In genomic region chr2:168441494-168441893, GRCm38 (mm10) we compare ENCODE assay signal across 16 mouse cellular contexts.
A peak's percentile ranks its signal among the peaks of the same experiment; 100 is the strongest.
DNase-seq lines count a peak whose midpoint lies in the region; ATAC-seq and TF ChIP-seq lines count a peak whose summit lies in the region.
"Had no signal": no experiment of that assay in that cellular context is flagged by ENCODE, and none has a peak within 500 bp of the region (broad histone marks: within the 10 kb centered on the region; RNA-seq: fewer than 3 reads in every experiment).

No protein-coding gene starts in this region.

- no peak overlapping the region for H3K4me2 ChIP-seq in forebrain, embryonic 13.5 days
- H3K4me2 ChIP-seq in liver, embryonic 14.5 days (ENCODE audit: low read depth): no peak overlapping the region
- H3K4me2 ChIP-seq in liver, embryonic 11.5 days: no peak overlapping the region
- H3K4me2 ChIP-seq: embryonic facial prominence, embryonic 12.5 days; heart, embryonic 15.5 days; liver, embryonic 13.5 days; neural tube, embryonic 13.5 days had no signal

- no peak overlapping the region for H3K9ac ChIP-seq in forebrain, embryonic 13.5 days
- H3K9ac ChIP-seq in liver, embryonic 14.5 days (replicated peaks): no peak overlapping the region
- no peak overlapping the region for H3K9ac ChIP-seq in liver, embryonic 11.5 days (ENCODE audit: low read depth, low read length)
- H3K9ac ChIP-seq in ES-Bruce4 (ENCODE audit: low read depth, poor library complexity, severe bottlenecking): no peak overlapping the region
- H3K9ac ChIP-seq: embryonic facial prominence, embryonic 12.5 days; heart, embryonic 15.5 days; liver, embryonic 13.5 days; neural tube, embryonic 13.5 days had no signal

- ATAC-seq in forebrain, embryonic 13.5 days: 0 out of 2 replicates have a peak, but pooled peaks have one; percentile 7
- ATAC-seq in liver, embryonic 14.5 days (ENCODE audit: insufficient read depth): no peak
- ATAC-seq in liver, embryonic 11.5 days (replicated peaks; ENCODE audit: low FRiP score): no peak
- ATAC-seq: Patski had no signal

- 92% methylated on average over 12 of the region's 12 CpGs for WGBS in forebrain, embryonic 13.5 days
- WGBS in forebrain, embryonic 10.5 days: 89% methylated on average over 12 of the region's 12 CpGs
- 79% methylated on average over 12 of the region's 12 CpGs for WGBS in liver, embryonic 14.5 days (ENCODE audit: insufficient replicate concordance)
- WGBS in liver, embryonic 11.5 days: 84% methylated on average over 12 of the region's 12 CpGs

- peaks cover 13% of the 10 kb centered on the region for H3K4me1 ChIP-seq in forebrain, embryonic 13.5 days
- peaks cover 28% of the 10 kb centered on the region for H3K4me1 ChIP-seq in forebrain, embryonic 10.5 days
- no peaks in the 10 kb centered on the region for H3K4me1 ChIP-seq in liver, embryonic 14.5 days (replicated peaks; ENCODE audit: control insufficient read depth in 2 of 2, insufficient read depth in 2 of 2, low read length in 1 of 2)
- no peaks in the 10 kb centered on the region for H3K4me1 ChIP-seq in liver, embryonic 11.5 days (replicated peaks; ENCODE audit: control insufficient read depth, insufficient read depth, low read length)
- H3K4me1 ChIP-seq in ES-Bruce4 (ENCODE audit: control insufficient read depth, insufficient read depth, low read length): peaks cover 3% of the 10 kb centered on the region
- peaks cover 4% of the 10 kb centered on the region for H3K4me1 ChIP-seq in cortical plate, adult 2 months (ENCODE audit: control insufficient read depth, insufficient read depth, low read length)
- H3K4me1 ChIP-seq: heart, embryonic 15.5 days; liver, embryonic 13.5 days had no signal

- peak overlapping the region; percentile 62 for H3K27ac ChIP-seq in forebrain, embryonic 13.5 days
- H3K27ac ChIP-seq in forebrain, embryonic 10.5 days: no peak overlapping the region
- H3K27ac ChIP-seq in liver, embryonic 14.5 days: no peak overlapping the region
- H3K27ac ChIP-seq in liver, embryonic 11.5 days (ENCODE audit: low read depth, low read length): no peak overlapping the region
- H3K27ac ChIP-seq in ES-Bruce4 (ENCODE audit: insufficient read depth, low read length): no peak overlapping the region
- H3K27ac ChIP-seq in cortical plate, adult 2 months (ENCODE audit: insufficient read depth, low read length): no peak overlapping the region
- H3K27ac ChIP-seq: embryonic facial prominence, embryonic 12.5 days; heart, adult 2 months; heart, embryonic 15.5 days; limb, embryonic 10.5 days; liver, embryonic 13.5 days; neural tube, embryonic 13.5 days had no signal

- no peaks in the 10 kb centered on the region for H3K36me3 ChIP-seq in forebrain, embryonic 13.5 days (ENCODE audit: poor library complexity, severe bottlenecking)
- no peaks in the 10 kb centered on the region for H3K36me3 ChIP-seq in forebrain, embryonic 10.5 days (replicated peaks)
- no peaks in the 10 kb centered on the region for H3K36me3 ChIP-seq in liver, embryonic 14.5 days (replicated peaks; ENCODE audit: control insufficient read depth, insufficient read depth, low read depth)
- H3K36me3 ChIP-seq in liver, embryonic 11.5 days (ENCODE audit: control insufficient read depth, insufficient read depth, low read length): no peaks in the 10 kb centered on the region
- no peaks in the 10 kb centered on the region for H3K36me3 ChIP-seq in ES-Bruce4 (ENCODE audit: control insufficient read depth, insufficient read depth, low read length, poor library complexity, severe bottlenecking)
- H3K36me3 ChIP-seq: embryonic facial prominence, embryonic 12.5 days; heart, embryonic 15.5 days; hindbrain, embryonic 10.5 days; limb, embryonic 10.5 days; liver, embryonic 13.5 days; neural tube, embryonic 13.5 days had no signal

- H3K9me3 ChIP-seq in forebrain, embryonic 13.5 days (replicated peaks): no peaks in the 10 kb centered on the region
- peaks cover 14% of the 10 kb centered on the region; the same call in 1 of the 2 replicates for H3K9me3 ChIP-seq in forebrain, embryonic 10.5 days
- no peaks in the 10 kb centered on the region; the same call in none of the 2 replicates for H3K9me3 ChIP-seq in liver, embryonic 14.5 days (ENCODE audit: control insufficient read depth, low read length)
- no peaks in the 10 kb centered on the region for H3K9me3 ChIP-seq in liver, embryonic 11.5 days (ENCODE audit: control insufficient read depth, low read length)
- no peaks in the 10 kb centered on the region for H3K9me3 ChIP-seq in ES-Bruce4 (replicated peaks; ENCODE audit: control insufficient read depth, insufficient read depth, low read length, poor library complexity, severe bottlenecking)
- H3K9me3 ChIP-seq: embryonic facial prominence, embryonic 12.5 days; heart, embryonic 15.5 days; limb, embryonic 10.5 days had no signal

- H3K27me3 ChIP-seq in forebrain, embryonic 13.5 days: no peaks in the 10 kb centered on the region
- peaks cover 12% of the 10 kb centered on the region for H3K27me3 ChIP-seq in forebrain, embryonic 10.5 days (ENCODE audit: poor library complexity, severe bottlenecking)
- H3K27me3 ChIP-seq in liver, embryonic 14.5 days (ENCODE audit: control insufficient read depth, insufficient read depth, low read length): no peaks in the 10 kb centered on the region
- peaks cover 7% of the 10 kb centered on the region; the same call in 1 of the 2 replicates for H3K27me3 ChIP-seq in liver, embryonic 11.5 days (replicated peaks; ENCODE audit: control insufficient read depth, insufficient read depth, low read length)
- H3K27me3 ChIP-seq in ES-Bruce4 (ENCODE audit: control insufficient read depth, insufficient read depth, low read length, poor library complexity, severe bottlenecking): no peaks in the 10 kb centered on the region

- no peak overlapping the region for H3K4me3 ChIP-seq in forebrain, embryonic 13.5 days
- H3K4me3 ChIP-seq in forebrain, embryonic 10.5 days: no peak overlapping the region
- no peak overlapping the region for H3K4me3 ChIP-seq in liver, embryonic 14.5 days (ENCODE audit: insufficient read depth in 1 of 2, low read depth in 2 of 2, low read length in 2 of 2)
- H3K4me3 ChIP-seq in liver, embryonic 11.5 days (ENCODE audit: low read depth, low read length): no peak overlapping the region
- no peak overlapping the region for H3K4me3 ChIP-seq in ES-Bruce4 (ENCODE audit: low read depth, low read length)
- H3K4me3 ChIP-seq in cortical plate, adult 2 months (ENCODE audit: insufficient read depth, low read length): no peak overlapping the region
- H3K4me3 ChIP-seq: embryonic facial prominence, embryonic 12.5 days; heart, adult 2 months; heart, embryonic 15.5 days; hindbrain, embryonic 10.5 days; limb, embryonic 10.5 days; liver, embryonic 13.5 days; neural tube, embryonic 13.5 days had no signal

- TF ChIP-seq EP300 in liver, embryonic 14.5 days (IDR thresholded peaks at IDR 0.05; ENCODE audit: low read depth): no peak
- TF ChIP-seq EP300 in ES-Bruce4 (IDR thresholded peaks at IDR 0.05; ENCODE audit: insufficient read depth, low read depth, low read length): no peak

- no peak for DNase-seq in forebrain, embryonic 10.5 days (ENCODE audit: extremely low spot score, low spot score)
- no peak for DNase-seq in liver, embryonic 14.5 days (ENCODE audit: low read depth in 3 of 3, low spot score in 3 of 3)
- no peak for DNase-seq in liver, embryonic 11.5 days (ENCODE audit: low spot score)
- no peak for DNase-seq in adrenal gland, adult 2 months
- DNase-seq: heart, adult 2 months; liver, embryonic 13.5 days; thymus, postnatal 4 days had no signal

- TF ChIP-seq POLR2A in ES-Bruce4 (IDR thresholded peaks at IDR 0.05; ENCODE audit: insufficient read depth, low read length): no peak
- TF ChIP-seq POLR2A in cortical plate, adult 2 months (IDR thresholded peaks at IDR 0.05; ENCODE audit: extremely low read depth, insufficient read depth, low read length): no peak

- TF ChIP-seq CTCF in liver, embryonic 14.5 days (IDR thresholded peaks at IDR 0.05; ENCODE audit: low read depth): 0 out of 2 replicates have a peak, but pooled peaks have one; percentile 25
- TF ChIP-seq CTCF in ES-Bruce4 (IDR thresholded peaks at IDR 0.05; ENCODE audit: low read depth, low read length): peak; percentile 67
- 0 out of 2 replicates have a peak, but pooled peaks have one; percentile 7 for TF ChIP-seq CTCF in cortical plate, adult 2 months (IDR thresholded peaks at IDR 0.05; ENCODE audit: extremely low read depth, insufficient read depth, low read length)

Comparison
In these comparisons a context has a peak if more than half of its experiments do, and no peak if none do; other contexts are left out.
1. CTCF ChIP-seq: peak in every context shown above with its lines; median percentile 67 in ES-Bruce4; 25 in liver, embryonic 14.5 days; 7 in cortical plate, adult 2 months.